Mouse (Mus musculus): ENCODE data around the gene Fxn.

Fxn gene

GRCm38 (mm10) chr19:24280601-24281228 is at the start of gene Fxn:
Gene Fxn, minus strand, starts transcription at chr19:24280605.
- in situ Hi-C loops (cut with MboI, MseI): no loop called here

- in situ Hi-C loops (cut with MboI, MseI): no loop called here
These were observed 47.5 kb upstream of the Fxn start for GRCm38 (mm10) chr19:24327921-24328320.

GRCm38 (mm10) chr19:24326969-24327368 is 46.6 kb upstream of the Fxn start:
- in situ Hi-C loops (cut with MboI, MseI): no loop called here

GRCm38 (mm10) chr19:24325692-24326091 is 45.3 kb upstream of the Fxn start:
- in situ Hi-C loops (cut with MboI, MseI): no loop called here

GRCm38 (mm10) chr19:24323841-24324613 is 43.6 kb upstream of the Fxn start:
- in situ Hi-C loops (cut with MboI, MseI): no loop called here

- in situ Hi-C loops (cut with MboI, MseI): no loop called here
These were observed 41.5 kb upstream of the Fxn start for GRCm38 (mm10) chr19:24321900-24322311.

GRCm38 (mm10) chr19:24321211-24321899 is 41.0 kb upstream of the Fxn start:
- in situ Hi-C loops (cut with MboI, MseI): no loop called here

- in situ Hi-C loops (cut with MboI, MseI): no loop called here
These were observed 37.8 kb upstream of the Fxn start for GRCm38 (mm10) chr19:24318172-24318571.

GRCm38 (mm10) chr19:24317731-24318130 is 37.3 kb upstream of the Fxn start:
- in situ Hi-C loops (cut with MboI, MseI): no loop called here

GRCm38 (mm10) chr19:24317038-24317591 is 36.7 kb upstream of the Fxn start:
- in situ Hi-C loops (cut with MboI, MseI): no loop called here

GRCm38 (mm10) chr19:24316060-24316725 is 35.8 kb upstream of the Fxn start:
- in situ Hi-C loops (cut with MboI, MseI): no loop called here

- in situ Hi-C loops (cut with MboI, MseI): no loop called here
These were observed 34.8 kb upstream of the Fxn start for GRCm38 (mm10) chr19:24315234-24315633.

- in situ Hi-C loops (cut with MboI, MseI): no loop called here
These were observed 34.3 kb upstream of the Fxn start for GRCm38 (mm10) chr19:24314676-24315075.

- in situ Hi-C loops (cut with MboI, MseI): no loop called here
These were observed 32.3 kb upstream of the Fxn start for GRCm38 (mm10) chr19:24312556-24313342.

- in situ Hi-C loops (cut with MboI, MseI): no loop called here
These were observed 31.6 kb upstream of the Fxn start for GRCm38 (mm10) chr19:24312046-24312445.

- in situ Hi-C loops (cut with MboI, MseI): no loop called here
These were observed 27.9 kb upstream of the Fxn start for GRCm38 (mm10) chr19:24308305-24308705.

GRCm38 (mm10) chr19:24307271-24308221 is 27.1 kb upstream of the Fxn start:
- in situ Hi-C loops (cut with MboI, MseI): no loop called here

GRCm38 (mm10) chr19:24306351-24306750 is 25.9 kb upstream of the Fxn start:
- in situ Hi-C loops (cut with MboI, MseI): no loop called here

GRCm38 (mm10) chr19:24302198-24302597 is 21.8 kb upstream of the Fxn start:
- in situ Hi-C loops (cut with MboI, MseI): loop anchor here (5.0 kb wide), 1 partner anchor 570 kb away; no protein-coding TSS in a partner anchor

GRCm38 (mm10) chr19:24301768-24302148 is 21.4 kb upstream of the Fxn start:
- in situ Hi-C loops (cut with MboI, MseI): loop anchor here (5.0 kb wide), 1 partner anchor 571 kb away; no protein-coding TSS in a partner anchor
